Mouse (Mus musculus): ENCODE measurements around the gene Plxdc1.

GRCm38 (mm10) chr11:97908634-97909348, 77.5 kb downstream of the Plxdc1 start:
- TF ChIP-seq EP300 (IDR thresholded peaks at IDR 0.05; ENCODE audit: insufficient read depth, low read depth, low read length) (no peak), CTCF (IDR thresholded peaks at IDR 0.05; ENCODE audit: low read depth, low read length) (no peak), POLR2A (IDR thresholded peaks at IDR 0.05; ENCODE audit: insufficient read depth, low read length) (no peak)
